Mouse (Mus musculus) heart, adult 2 months (tissue): ENCODE results near the gene Esf1.

Experiments
- CTCF ChIP-seq: fragments of 200-600 bp; IDR thresholded peaks from 2 replicates; pipeline ENCODE4 v1.8.1; 2022; ENCODE audit warnings: antibody characterized with exemption, mild to moderate bottlenecking, moderate library complexity
- EP300 ChIP-seq: fragments of 200-500 bp; IDR thresholded peaks from 2 replicates; pipeline ENCODE4 v1.6.1; 2011; ENCODE audit warnings: low read depth, low read length, control low read depth; ENCODE audit not compliant: insufficient read depth
- POLR2A ChIP-seq: fragments of 200-500 bp; IDR thresholded peaks from 2 replicates; pipeline ENCODE4 v1.6.1; 2011; ENCODE audit warnings: mild to moderate bottlenecking, low read depth, low read length, control low read depth; ENCODE audit not compliant: insufficient read depth

DNA sequence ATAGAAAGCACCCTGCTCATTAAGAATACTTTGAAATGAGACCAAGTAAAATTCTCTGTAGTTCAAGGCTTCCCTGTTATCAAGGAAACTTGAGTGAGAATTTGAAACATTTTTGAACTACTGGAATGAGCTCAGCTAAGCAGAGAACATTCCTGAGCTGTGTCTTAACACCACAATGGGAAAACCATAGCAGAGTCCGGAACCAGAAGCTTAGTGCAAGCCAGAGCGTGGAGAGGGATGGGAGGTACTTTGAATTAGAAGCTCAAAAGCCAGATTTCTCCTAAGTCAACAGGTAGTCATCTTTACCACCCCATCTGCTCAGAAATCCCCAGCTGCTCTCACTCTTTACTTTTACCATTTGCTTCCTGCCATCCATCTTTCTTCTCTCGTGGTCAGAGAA, 65.4 kb downstream of the Esf1 start:
- no peak for TF ChIP-seq EP300
- TF ChIP-seq CTCF: no peak
- TF ChIP-seq POLR2A: no peak
